Mouse (Mus musculus) heart, adult 2 months (tissue): ENCODE data around the gene Chst8. TPM values are rescaled to one million over a fixed set of nuclear protein-coding genes. Genes with fewer than 3 reads are reported as not detected.

Source experiments
- DNase-seq, 2 experiments: peaks; one replicate each; pipeline ENCODE4 v3.0.0; 2021
- H3K27ac ChIP-seq: fragments of 200-600 bp; 2 replicates; pipeline ENCODE4 v1.8.1; 2022
- H3K27me3 ChIP-seq: fragments of 200-500 bp; 2 replicates; pipeline ENCODE4 v1.6.1; 2012; ENCODE audit warnings: mild to moderate bottlenecking, low read length, inconsistent platforms, mixed read lengths; ENCODE audit not compliant: control insufficient read depth, insufficient read depth
- H3K36me3 ChIP-seq: fragments of 200-500 bp; 2 replicates; pipeline ENCODE4 v1.6.1; 2012; ENCODE audit warnings: low read length, inconsistent platforms; ENCODE audit not compliant: control insufficient read depth, insufficient read depth
- H3K4me1 ChIP-seq: fragments of 200-500 bp; 2 replicates; pipeline ENCODE4 v1.6.1; 2011; ENCODE audit warnings: low read length; ENCODE audit not compliant: control insufficient read depth, insufficient read depth
- H3K4me3 ChIP-seq: fragments of 200-600 bp; 2 replicates; pipeline ENCODE4 v1.8.1; 2022
- H3K79me2 ChIP-seq: fragments of 200-500 bp; replicated peaks from 2 replicates; pipeline ENCODE4 v1.6.1; 2012; ENCODE audit warnings: mild to moderate bottlenecking, inconsistent platforms, low read length, moderate library complexity, mixed read lengths; ENCODE audit not compliant: control insufficient read depth, insufficient read depth
- H3K9ac ChIP-seq: fragments of 200-500 bp; 2 replicates; pipeline ENCODE4 v1.6.1; 2012; ENCODE audit warnings: low read depth, mild to moderate bottlenecking, control low read depth, inconsistent platforms, low read length, mixed read lengths
- CTCF ChIP-seq: fragments of 200-600 bp; IDR thresholded peaks from 2 replicates; pipeline ENCODE4 v1.8.1; 2022; ENCODE audit warnings: antibody characterized with exemption, mild to moderate bottlenecking, moderate library complexity
- EP300 ChIP-seq: fragments of 200-500 bp; IDR thresholded peaks from 2 replicates; pipeline ENCODE4 v1.6.1; 2011; ENCODE audit warnings: low read depth, low read length, control low read depth; ENCODE audit not compliant: insufficient read depth
- POLR2A ChIP-seq: fragments of 200-500 bp; IDR thresholded peaks from 2 replicates; pipeline ENCODE4 v1.6.1; 2011; ENCODE audit warnings: mild to moderate bottlenecking, low read depth, low read length, control low read depth; ENCODE audit not compliant: insufficient read depth
- WGBS: fragments of 180-500 bp; shearing (Covaris S2); methylation state at CpG from one replicate; pipeline ENCODE4 v1.1.7; 2018; 5-methylcytosine and 5-hydroxymethylcytosine counted together
- intact Hi-C: fragments of 180-260 bp; cut with DNase I; formaldehyde crosslinking; loops from one replicate; pipeline ENCODE4 v1.15.1; 2025
- polyA plus RNA-seq: library from polyadenylated mRNA; depleted of rRNA; stranded (reverse); fragments of >200 nt; gene quantifications from 2 replicates; pipeline ENCODE4 v1.2.3, GENCODE M21; 2012
- total RNA-seq, 2 experiments: library from RNA; stranded (reverse); gene quantifications; 2 replicates each; pipeline ENCODE4 v1.2.3; 2021

Gene Chst8
- total and polyA plus RNA-seq, 3 experiments: 0.39 to 0.41 TPM; not detected in 1

GRCm38 (mm10) chr7:34752151-34752762, 60.3 kb downstream of the Chst8 start:
- no peak for TF ChIP-seq POLR2A
- no peaks in the 10 kb centered on the region for H3K36me3 ChIP-seq
- H3K4me3 ChIP-seq: no peak overlapping the region
- H3K4me1 ChIP-seq: no peaks in the 10 kb centered on the region
- DNase-seq: peak; percentile 48 to 52
- no peak overlapping the region for H3K27ac ChIP-seq
- H3K9ac ChIP-seq: no peak overlapping the region
- intact Hi-C loops: no loop called here
- no peaks in the 10 kb centered on the region for H3K27me3 ChIP-seq
- no peaks in the 10 kb centered on the region for H3K79me2 ChIP-seq
- WGBS: 40% methylated on average over 10 of the region's 10 CpGs

DNA sequence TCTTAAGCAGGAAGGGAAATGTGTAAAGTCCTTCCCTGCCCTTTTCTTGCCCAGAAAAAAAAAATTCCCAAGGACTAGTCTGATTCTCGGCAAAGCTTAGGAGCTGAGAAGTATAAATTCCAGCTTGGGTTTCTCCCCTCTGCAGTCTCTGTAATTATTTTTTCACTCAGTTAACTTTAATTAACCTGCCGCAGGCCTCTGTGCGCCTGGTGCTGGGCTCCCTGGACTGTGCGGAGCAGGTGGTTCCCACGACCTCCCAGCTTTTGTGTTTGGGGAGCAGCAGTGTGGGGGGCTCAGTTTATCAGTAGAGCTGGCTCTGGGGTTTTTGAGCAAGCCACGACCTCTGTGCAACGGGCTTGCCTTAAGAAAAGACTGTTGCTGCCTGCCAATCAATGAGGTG, 62.2 kb downstream of the Chst8 start:
- Histone ChIP-seq H3K36me3 (no peaks in the 10 kb centered on the region), H3K4me1 (peaks cover 2% of the 10 kb centered on the region; the same call in 1 of the 2 replicates), H3K27ac (no peak overlapping the region), H3K27me3 (no peaks in the 10 kb centered on the region), H3K9ac (no peak overlapping the region), H3K79me2 (no peaks in the 10 kb centered on the region), H3K4me3 (no peak overlapping the region)
- intact Hi-C loops: no loop called here
- TF ChIP-seq POLR2A (no peak), EP300 (no peak), CTCF (no peak)
- no peak for DNase-seq
- 78% methylated on average over 7 of the region's 7 CpGs for WGBS

DNA sequence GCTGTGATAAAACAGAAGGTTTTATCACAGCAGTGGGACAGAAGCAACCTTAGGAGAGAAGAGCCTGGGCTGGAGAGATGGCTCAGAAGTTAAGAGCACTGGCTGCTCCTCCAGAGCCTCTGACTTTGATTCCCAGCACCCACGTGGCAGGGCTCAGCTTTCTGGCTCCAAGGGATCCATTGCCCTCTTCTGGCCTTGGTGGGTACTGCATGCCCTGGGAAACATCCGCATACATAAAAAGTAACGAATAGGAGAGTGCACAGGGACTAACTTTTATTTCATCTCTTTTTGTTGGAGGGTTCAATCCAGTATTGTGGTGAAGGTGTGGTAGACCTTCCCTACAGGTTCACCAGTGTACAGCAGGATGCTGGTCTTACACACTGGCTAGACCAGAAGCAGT, 62.8 kb downstream of the Chst8 start:
- H3K9ac ChIP-seq: no peak overlapping the region
- whole genome bisulfite sequencing: 57% methylated on average over 3 of the region's 3 CpGs
- DNase-seq: no peak
- intact Hi-C loops: no loop called here
- H3K36me3 ChIP-seq: no peaks in the 10 kb centered on the region
- TF ChIP-seq EP300 (no peak), CTCF (peak; percentile 62)
- H3K27me3 ChIP-seq: no peaks in the 10 kb centered on the region
- no peak overlapping the region for H3K27ac ChIP-seq
- no peaks in the 10 kb centered on the region for H3K79me2 ChIP-seq
- H3K4me1 ChIP-seq: peaks cover 2% of the 10 kb centered on the region; the same call in 1 of the 2 replicates
- no peak overlapping the region for H3K4me3 ChIP-seq

GRCm38 (mm10) chr7:34748501-34748900, 64.0 kb downstream of the Chst8 start:
- no peak overlapping the region for H3K4me3 ChIP-seq
- H3K27me3 ChIP-seq: no peaks in the 10 kb centered on the region
- H3K36me3 ChIP-seq: no peaks in the 10 kb centered on the region
- peaks cover 2% of the 10 kb centered on the region; the same call in 1 of the 2 replicates for H3K4me1 ChIP-seq
- no peak overlapping the region for H3K9ac ChIP-seq
- no peak overlapping the region for H3K27ac ChIP-seq
- WGBS: 76% methylated on average over 4 of the region's 4 CpGs
- no peak for DNase-seq
- intact Hi-C loops: no loop called here
- no peak for TF ChIP-seq CTCF
- no peak for TF ChIP-seq EP300
- TF ChIP-seq POLR2A: no peak
- H3K79me2 ChIP-seq: no peaks in the 10 kb centered on the region

DNA sequence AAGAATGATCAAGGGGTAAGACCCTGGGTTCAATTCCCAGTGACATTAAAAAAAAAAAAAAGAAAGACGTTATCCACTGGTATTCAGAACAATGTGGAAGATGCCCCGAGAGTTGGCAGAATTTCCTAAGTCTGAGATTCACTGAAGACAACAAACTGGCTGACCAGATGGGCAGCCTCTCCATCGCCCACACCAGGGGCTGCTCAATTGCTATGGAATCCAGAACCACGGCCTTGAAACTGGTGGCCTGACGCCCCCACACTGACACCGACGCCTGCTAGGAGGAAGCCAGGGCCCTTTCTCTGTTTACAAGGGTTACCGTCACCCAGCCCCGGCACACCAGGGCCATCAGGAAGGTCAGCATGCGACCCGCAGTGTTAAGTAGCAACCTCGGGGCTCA, 64.8 kb downstream of the Chst8 start:
- intact Hi-C loops: no loop called here
- Histone ChIP-seq H3K9ac (no peak overlapping the region), H3K4me1 (peaks cover 2% of the 10 kb centered on the region; the same call in 1 of the 2 replicates), H3K4me3 (no peak overlapping the region), H3K27me3 (no peaks in the 10 kb centered on the region), H3K79me2 (no peaks in the 10 kb centered on the region), H3K36me3 (no peaks in the 10 kb centered on the region), H3K27ac (no peak overlapping the region)
- no peak for TF ChIP-seq EP300
- no peak for TF ChIP-seq CTCF
- TF ChIP-seq POLR2A: no peak
- DNase-seq: no peak
- 72% methylated on average over 12 of the region's 12 CpGs for WGBS

DNA sequence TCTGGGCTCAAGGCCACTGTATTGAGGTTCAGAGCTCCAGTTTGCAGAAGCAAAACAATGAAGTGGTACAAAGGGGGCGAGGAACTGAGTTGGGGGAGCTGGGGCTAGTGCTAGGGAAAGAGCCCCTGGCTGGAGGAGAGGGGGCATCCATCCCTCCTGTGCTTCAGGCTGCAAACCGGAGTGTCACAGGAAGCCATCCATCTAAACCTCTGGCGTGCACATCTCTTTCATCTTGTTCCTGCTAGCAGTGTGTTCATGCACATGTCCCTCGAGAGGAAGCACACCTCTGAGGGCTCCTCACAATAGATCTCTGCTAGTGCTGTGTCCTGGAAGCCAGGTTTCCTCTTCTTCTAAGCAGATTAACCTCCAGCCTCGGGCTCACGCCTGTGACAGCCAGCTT, 65.9 kb downstream of the Chst8 start:
- no peak overlapping the region for H3K4me3 ChIP-seq
- H3K27ac ChIP-seq: no peak overlapping the region
- H3K36me3 ChIP-seq: no peaks in the 10 kb centered on the region
- peaks cover 2% of the 10 kb centered on the region; the same call in 1 of the 2 replicates for H3K4me1 ChIP-seq
- H3K27me3 ChIP-seq: no peaks in the 10 kb centered on the region
- no peak overlapping the region for H3K9ac ChIP-seq
- no peak for TF ChIP-seq EP300
- no peak for TF ChIP-seq CTCF
- TF ChIP-seq POLR2A: no peak
- intact Hi-C loops: no loop called here
- DNase-seq: no peak
- 31% methylated on average over 6 of the region's 6 CpGs for WGBS
- H3K79me2 ChIP-seq: no peaks in the 10 kb centered on the region
